Mouse (Mus musculus) R1 (cell line): ENCODE data around the gene Yjefn3.

Experiments used
- DNase-seq: peaks from one replicate; pipeline ENCODE4 v3.0.0-alpha.2; 2018; ENCODE audit warnings: low read depth, low spot score

Gene Yjefn3

GRCm38 (mm10) chr8:69880841-69881240 lies 21.7 kb downstream of the Yjefn3 start:
- peak; percentile 29 for DNase-seq

GRCm38 (mm10) chr8:69879678-69880077 lies 22.8 kb downstream of the Yjefn3 start:
- DNase-seq = no peak

- no peak for DNase-seq
Observed at GRCm38 (mm10) chr8:69877992-69878391, 24.5 kb downstream of the Yjefn3 start.

- DNase-seq = no peak
Observed at GRCm38 (mm10) chr8:69877396-69877795, 25.1 kb downstream of the Yjefn3 start.

GRCm38 (mm10) chr8:69876967-69877366 lies 25.5 kb downstream of the Yjefn3 start:
- DNase-seq = no peak

GRCm38 (mm10) chr8:69876097-69876496 lies 26.4 kb downstream of the Yjefn3 start:
- DNase-seq = no peak

GRCm38 (mm10) chr8:69874654-69875053 lies 27.9 kb downstream of the Yjefn3 start:
- no peak for DNase-seq

GRCm38 (mm10) chr8:69874155-69874554 lies 28.4 kb downstream of the Yjefn3 start:
- peak; percentile 70 for DNase-seq

- DNase-seq = no peak
Observed at GRCm38 (mm10) chr8:69870907-69871306, 31.6 kb downstream of the Yjefn3 start.

- no peak for DNase-seq
Observed at GRCm38 (mm10) chr8:69870003-69870765, 32.3 kb downstream of the Yjefn3 start.

GRCm38 (mm10) chr8:69867696-69868326 lies 34.7 kb downstream of the Yjefn3 start:
- DNase-seq = no peak

- DNase-seq = no peak
Observed at GRCm38 (mm10) chr8:69864180-69864579, 38.3 kb downstream of the Yjefn3 start.

GRCm38 (mm10) chr8:69863387-69864020 lies 39.0 kb downstream of the Yjefn3 start:
- DNase-seq = no peak

- DNase-seq = no peak
Observed at GRCm38 (mm10) chr8:69861251-69861650, 41.3 kb downstream of the Yjefn3 start.

GRCm38 (mm10) chr8:69860807-69861206 lies 41.7 kb downstream of the Yjefn3 start:
- peak; percentile 82 for DNase-seq

GRCm38 (mm10) chr8:69853869-69854268 lies 48.6 kb downstream of the Yjefn3 start:
- peak; percentile 69 for DNase-seq

- peak; percentile 51 for DNase-seq
Observed at GRCm38 (mm10) chr8:69850926-69851506, 51.5 kb downstream of the Yjefn3 start.

GRCm38 (mm10) chr8:69849899-69850298 lies 52.6 kb downstream of the Yjefn3 start:
- peak; percentile 83 for DNase-seq

GRCm38 (mm10) chr8:69848951-69849350 lies 53.6 kb downstream of the Yjefn3 start:
- DNase-seq = peak; percentile 97

- DNase-seq = peak; percentile 87
Observed at GRCm38 (mm10) chr8:69847167-69848065, 55.1 kb downstream of the Yjefn3 start.
